Mouse (Mus musculus) hindbrain, embryonic 14.5 days (tissue): ENCODE results near the gene Fam186b. TPM values are rescaled to one million over a fixed set of nuclear protein-coding genes. Genes with fewer than 3 reads are reported as not detected.

Experiments used
- ATAC-seq: fragments of 200-750 bp; cut with Nextera tagmentation; 2 replicates; pipeline ENCODE4 v1.8.0; 2017; ENCODE audit warnings: moderate number of reproducible peaks, mild to moderate bottlenecking, moderate TSS enrichment, moderate library complexity; ENCODE audit not compliant: low FRiP score
- DNase-seq: peaks from one replicate; pipeline ENCODE4 v3.0.0-alpha.2; 2015; ENCODE audit warnings: low spot score
- H3K27ac ChIP-seq: fragments of 300-500 bp; sonication (generic); 2 replicates; pipeline ENCODE4 v1.5.1; 2014; ENCODE audit warnings: mild to moderate bottlenecking, moderate library complexity
- H3K27me3 ChIP-seq: fragments of 300-500 bp; sonication (generic); 2 replicates; pipeline ENCODE4 v1.6.1; 2014; ENCODE audit warnings: mild to moderate bottlenecking, low read length, mixed read lengths; ENCODE audit not compliant: control insufficient read depth, insufficient read depth
- H3K36me3 ChIP-seq: fragments of 300-500 bp; sonication (generic); replicated peaks from 2 replicates; pipeline ENCODE4 v1.6.1; 2014; ENCODE audit not compliant: control insufficient read depth, insufficient read depth
- H3K4me1 ChIP-seq: fragments of 300-500 bp; sonication (generic); replicated peaks from 2 replicates; pipeline ENCODE4 v1.6.1; 2014; ENCODE audit warnings: antibody characterized with exemption, low read length, mixed read lengths; ENCODE audit not compliant: control insufficient read depth, insufficient read depth
- H3K4me2 ChIP-seq: fragments of 300-500 bp; sonication (generic); replicated peaks from 2 replicates; pipeline ENCODE4 v1.6.1; 2014; ENCODE audit warnings: mild to moderate bottlenecking, moderate library complexity
- H3K4me3 ChIP-seq: fragments of 300-500 bp; sonication (generic); replicated peaks from 2 replicates; pipeline ENCODE4 v1.5.1; 2014; ENCODE audit warnings: mild to moderate bottlenecking, low read length
- H3K9ac ChIP-seq: fragments of 300-500 bp; sonication (generic); 2 replicates; pipeline ENCODE4 v1.6.1; 2014
- H3K9me3 ChIP-seq: fragments of 300-500 bp; sonication (generic); 2 replicates; pipeline ENCODE4 v1.6.1; 2016; ENCODE audit warnings: low read length; ENCODE audit not compliant: control insufficient read depth
- WGBS: fragments of 180-500 bp; shearing (Covaris S2); extraction: QIAGEN DNeasy Blood & Tissue Kit; methylation state at CpG from one replicate; pipeline ENCODE4 v1.1.7; 2014; 5-methylcytosine and 5-hydroxymethylcytosine counted together
- polyA plus RNA-seq: library from polyadenylated mRNA; unstranded; fragments of >200 nt; fragmentation: Nextera tagmentation; extraction: Ambion mirVana; gene quantifications from 2 replicates; pipeline ENCODE4 v1.2.1, GENCODE M21; 2014

Gene Fam186b
- polyA plus RNA-seq, 1 experiment from 2014 or later: 0.39 TPM

DNA sequence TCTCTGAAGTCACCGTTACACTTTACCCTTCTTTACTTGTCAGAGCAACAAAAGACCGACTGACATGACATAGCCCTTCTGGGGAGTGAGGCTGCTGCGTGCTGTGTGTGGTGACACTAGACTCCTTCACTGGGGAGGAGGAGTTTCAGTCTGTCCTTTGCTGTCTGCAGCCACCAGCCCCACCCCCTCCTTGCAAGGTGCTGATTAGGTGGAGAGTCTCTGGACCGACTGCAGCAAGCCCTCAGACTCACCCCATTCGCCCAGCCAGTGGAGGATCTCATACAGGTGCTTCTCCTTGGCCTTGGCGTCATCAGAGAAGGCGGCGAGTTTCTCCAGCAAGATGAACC, 10.5 kb downstream of the Fam186b start:
- Histone ChIP-seq H3K9me3 (no peaks in the 10 kb centered on the region), H3K27me3 (no peaks in the 10 kb centered on the region), H3K27ac (no peak overlapping the region), H3K4me2 (no peak overlapping the region), H3K36me3 (no peaks in the 10 kb centered on the region), H3K4me1 (no peaks in the 10 kb centered on the region), H3K4me3 (no peak overlapping the region), H3K9ac (no peak overlapping the region)
- DNase-seq: no peak
- no peak for ATAC-seq
- WGBS: 52% methylated on average over 8 of the region's 8 CpGs

DNA sequence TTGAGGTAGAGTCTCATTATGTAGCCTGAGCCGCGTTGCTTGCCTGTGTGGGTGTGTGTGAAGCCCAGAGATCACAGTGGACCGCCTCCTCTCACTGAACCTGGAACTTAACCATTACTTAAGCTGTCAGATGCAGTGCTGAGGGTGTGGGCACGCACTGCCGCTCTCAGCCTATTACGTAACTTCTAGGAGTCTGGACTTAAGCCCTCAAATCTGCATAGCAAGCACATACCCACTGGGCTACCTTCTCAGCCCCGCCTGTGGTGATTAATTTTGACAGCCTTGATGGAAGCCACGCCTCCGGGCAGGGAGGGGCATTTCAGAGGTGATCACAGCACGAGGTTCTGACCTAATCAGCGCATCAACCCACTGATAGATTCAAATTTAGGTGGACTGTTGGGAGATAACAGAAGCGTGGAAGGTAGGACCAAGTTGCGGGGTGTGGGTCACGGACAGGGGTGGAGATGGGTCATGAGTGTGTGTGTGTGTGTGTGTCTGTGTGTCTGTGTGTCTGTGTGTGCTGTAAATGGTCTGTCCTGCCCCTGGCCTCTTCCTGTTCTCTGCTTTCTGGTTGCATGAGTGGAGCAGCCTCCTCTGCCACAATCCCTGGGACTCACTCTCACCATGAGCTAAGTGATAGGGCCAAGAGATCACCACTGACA, 11.0 kb downstream of the Fam186b start:
- no peaks in the 10 kb centered on the region for H3K36me3 ChIP-seq
- H3K9ac ChIP-seq: no peak overlapping the region
- no peak overlapping the region for H3K4me2 ChIP-seq
- ATAC-seq: no peak
- 55% methylated on average over 14 of the region's 14 CpGs for WGBS
- no peaks in the 10 kb centered on the region for H3K27me3 ChIP-seq
- no peaks in the 10 kb centered on the region for H3K9me3 ChIP-seq
- no peak overlapping the region for H3K27ac ChIP-seq
- H3K4me3 ChIP-seq: no peak overlapping the region
- no peaks in the 10 kb centered on the region for H3K4me1 ChIP-seq
- DNase-seq: no peak

DNA sequence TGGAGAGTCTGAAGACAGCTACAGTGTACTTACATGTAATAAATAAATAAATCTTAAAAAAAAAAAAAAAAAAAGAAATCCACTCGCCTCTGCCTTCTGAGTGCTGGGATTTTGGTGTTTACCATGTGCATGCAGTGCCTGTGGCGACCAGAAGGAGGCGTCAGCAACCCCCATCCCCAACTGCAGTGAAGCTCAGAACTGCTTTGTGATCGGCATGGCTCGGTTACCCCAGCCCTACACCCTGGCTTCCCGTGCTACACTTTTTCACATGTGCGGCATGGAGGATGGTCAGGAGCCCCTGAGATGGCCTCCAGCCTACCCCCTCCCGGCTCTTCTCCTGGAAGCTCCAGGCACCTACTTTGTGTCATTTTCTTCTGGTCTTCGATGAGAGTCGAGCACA, 12.2 kb downstream of the Fam186b start:
- Histone ChIP-seq H3K9ac (no peak overlapping the region), H3K4me1 (no peaks in the 10 kb centered on the region), H3K36me3 (no peaks in the 10 kb centered on the region), H3K9me3 (no peaks in the 10 kb centered on the region), H3K27me3 (no peaks in the 10 kb centered on the region), H3K27ac (no peak overlapping the region), H3K4me2 (no peak overlapping the region), H3K4me3 (no peak overlapping the region)
- ATAC-seq (no peak), DNase-seq (no peak)
- WGBS: 67% methylated on average over 10 of the region's 10 CpGs

DNA sequence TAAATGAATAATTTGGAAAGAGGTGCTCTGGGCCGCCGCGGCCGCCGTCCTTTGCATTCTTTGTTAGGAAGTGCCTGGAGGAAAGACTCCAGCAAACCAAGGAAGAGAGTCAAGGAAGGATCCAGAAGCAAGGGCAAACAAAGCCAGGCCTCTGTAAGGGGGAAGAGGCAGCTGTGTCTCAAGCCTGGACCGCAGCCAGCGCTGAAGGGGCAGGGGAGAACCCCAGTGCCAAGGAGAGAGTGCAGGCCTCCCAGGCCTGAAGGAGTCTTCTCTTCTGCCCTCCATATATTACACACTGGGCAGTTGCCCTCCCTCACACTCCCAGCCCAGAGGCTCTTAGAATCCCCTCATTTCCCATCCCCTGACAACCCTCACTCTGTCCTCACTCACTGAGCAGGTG, 17.4 kb downstream of the Fam186b start:
- ATAC-seq (no peak), DNase-seq (no peak)
- no peaks in the 10 kb centered on the region for H3K27me3 ChIP-seq
- H3K4me2 ChIP-seq: no peak overlapping the region
- no peak overlapping the region for H3K4me3 ChIP-seq
- 0 out of 2 replicates have a peak, but pooled peaks cover 2% of the 10 kb centered on the region for H3K4me1 ChIP-seq
- H3K36me3 ChIP-seq: no peaks in the 10 kb centered on the region
- no peak overlapping the region for H3K27ac ChIP-seq
- no peaks in the 10 kb centered on the region for H3K9me3 ChIP-seq
- 86% methylated on average over 7 of the region's 7 CpGs for WGBS
- H3K9ac ChIP-seq: no peak overlapping the region

DNA sequence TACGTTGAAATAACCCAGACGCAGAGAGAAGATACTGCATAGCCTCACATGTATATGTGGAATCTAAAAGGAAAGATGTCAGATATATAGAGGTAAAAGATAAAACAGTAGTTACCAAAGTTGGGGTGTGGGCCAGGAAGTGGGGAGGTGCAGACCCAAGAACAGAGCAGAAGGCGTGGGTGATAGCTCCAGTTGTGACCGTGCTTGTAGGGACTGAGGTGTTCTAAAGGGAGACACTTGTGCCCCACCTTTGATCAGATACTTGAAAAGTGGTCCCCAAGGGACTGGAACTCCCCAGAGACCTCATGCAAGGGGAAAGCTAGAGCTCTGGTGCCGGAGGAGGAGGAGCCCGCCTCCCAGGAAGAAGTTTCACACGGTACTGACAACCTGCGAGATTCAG, 19.6 kb downstream of the Fam186b start:
- ATAC-seq: no peak
- no peak overlapping the region for H3K4me3 ChIP-seq
- WGBS: 87% methylated on average over 8 of the region's 8 CpGs

DNA sequence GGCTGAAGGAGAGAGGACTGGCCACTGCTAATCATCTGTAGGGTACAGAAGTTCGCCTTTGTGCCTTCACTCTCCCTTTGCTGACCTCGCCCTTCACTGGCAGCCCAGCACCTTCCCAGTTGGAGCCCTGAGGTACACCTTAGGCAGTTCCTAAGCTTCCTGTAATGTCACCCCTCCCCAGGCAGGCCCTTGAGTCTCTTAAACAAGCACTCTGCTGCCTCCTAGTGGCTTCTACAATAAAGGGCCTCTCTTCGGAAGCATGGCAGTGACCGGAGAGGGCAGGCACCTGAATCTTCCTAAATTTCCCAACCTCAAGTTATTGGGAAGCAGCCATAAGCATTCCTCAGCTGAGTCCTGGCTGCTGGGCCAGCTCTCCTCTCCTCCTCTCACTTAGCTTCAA, 30.0 kb downstream of the Fam186b start:
- Histone ChIP-seq H3K4me1 (no peaks in the 10 kb centered on the region), H3K36me3 (no peaks in the 10 kb centered on the region), H3K27ac (no peak overlapping the region), H3K4me2 (no peak overlapping the region), H3K27me3 (no peaks in the 10 kb centered on the region), H3K4me3 (no peak overlapping the region), H3K9ac (no peak overlapping the region), H3K9me3 (no peaks in the 10 kb centered on the region)
- no peak for ATAC-seq
- DNase-seq: peak; percentile 79
- WGBS: 28% methylated on average over 4 of the region's 4 CpGs

More for the DNA sequence above, 19.6 kb downstream of the Fam186b start:
- no peak overlapping the region for H3K27ac ChIP-seq
- H3K27me3 ChIP-seq: no peaks in the 10 kb centered on the region
- H3K4me1 ChIP-seq: 0 out of 2 replicates have a peak, but pooled peaks cover 2% of the 10 kb centered on the region
- H3K9me3 ChIP-seq: no peaks in the 10 kb centered on the region
- no peak for DNase-seq
- H3K36me3 ChIP-seq: no peaks in the 10 kb centered on the region
- no peak overlapping the region for H3K4me2 ChIP-seq
- no peak overlapping the region for H3K9ac ChIP-seq

DNA sequence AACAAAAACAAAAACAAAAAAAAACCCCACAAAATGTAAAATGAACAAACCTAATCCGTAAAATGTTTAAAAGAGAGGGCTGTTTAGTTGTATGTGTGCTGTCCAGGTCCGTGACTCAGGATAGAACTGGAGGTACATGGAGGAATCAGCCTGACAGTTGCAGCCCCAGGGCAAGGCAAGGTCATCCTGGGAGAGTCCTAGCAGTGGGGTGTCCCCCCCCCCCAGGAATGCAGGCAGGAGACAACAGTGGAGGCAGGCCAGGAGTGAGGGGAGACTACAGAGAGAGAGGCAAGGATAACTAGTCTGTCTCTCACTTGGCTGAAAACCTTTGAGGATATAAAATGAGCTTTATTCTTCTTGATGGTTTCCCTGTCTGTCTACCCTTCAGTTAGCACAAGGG, 31.3 kb downstream of the Fam186b start:
- Histone ChIP-seq H3K4me2 (no peak overlapping the region), H3K4me1 (0 out of 2 replicates have a peak, but pooled peaks cover 2% of the 10 kb centered on the region), H3K27ac (no peak overlapping the region), H3K4me3 (no peak overlapping the region), H3K27me3 (no peaks in the 10 kb centered on the region), H3K36me3 (no peaks in the 10 kb centered on the region), H3K9ac (no peak overlapping the region), H3K9me3 (no peaks in the 10 kb centered on the region)
- 70% methylated on average over 2 of the region's 2 CpGs for WGBS
- ATAC-seq (no peak), DNase-seq (no peak)

DNA sequence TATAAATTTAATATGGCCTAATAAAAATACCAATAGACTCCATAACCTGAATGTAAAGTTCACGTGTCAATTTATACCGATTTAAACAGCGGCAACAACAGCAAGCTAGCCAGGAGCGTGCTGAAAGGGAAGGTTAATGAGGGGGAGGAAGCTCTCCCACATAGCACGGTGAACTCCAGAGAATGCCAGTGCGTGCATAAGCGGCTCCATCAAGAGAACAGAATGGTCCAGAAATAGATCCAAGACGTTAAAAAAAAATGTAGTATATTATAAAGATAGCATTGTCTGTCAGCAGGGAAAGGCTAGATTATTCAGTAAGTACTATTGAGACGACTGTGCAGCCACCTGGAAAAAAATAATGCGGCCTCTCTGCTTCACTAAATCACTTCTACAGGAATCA, 33.0 kb downstream of the Fam186b start:
- WGBS: 47% methylated on average over 10 of the region's 10 CpGs
- ATAC-seq (no peak), DNase-seq (no peak)
- H3K9ac ChIP-seq: no peak overlapping the region
- H3K4me3 ChIP-seq: no peak overlapping the region
- H3K36me3 ChIP-seq: no peaks in the 10 kb centered on the region
- H3K27me3 ChIP-seq: no peaks in the 10 kb centered on the region
- 0 out of 2 replicates have a peak, but pooled peaks cover 3% of the 10 kb centered on the region for H3K4me1 ChIP-seq
- H3K9me3 ChIP-seq: no peaks in the 10 kb centered on the region
- no peak overlapping the region for H3K4me2 ChIP-seq
- no peak overlapping the region for H3K27ac ChIP-seq

DNA sequence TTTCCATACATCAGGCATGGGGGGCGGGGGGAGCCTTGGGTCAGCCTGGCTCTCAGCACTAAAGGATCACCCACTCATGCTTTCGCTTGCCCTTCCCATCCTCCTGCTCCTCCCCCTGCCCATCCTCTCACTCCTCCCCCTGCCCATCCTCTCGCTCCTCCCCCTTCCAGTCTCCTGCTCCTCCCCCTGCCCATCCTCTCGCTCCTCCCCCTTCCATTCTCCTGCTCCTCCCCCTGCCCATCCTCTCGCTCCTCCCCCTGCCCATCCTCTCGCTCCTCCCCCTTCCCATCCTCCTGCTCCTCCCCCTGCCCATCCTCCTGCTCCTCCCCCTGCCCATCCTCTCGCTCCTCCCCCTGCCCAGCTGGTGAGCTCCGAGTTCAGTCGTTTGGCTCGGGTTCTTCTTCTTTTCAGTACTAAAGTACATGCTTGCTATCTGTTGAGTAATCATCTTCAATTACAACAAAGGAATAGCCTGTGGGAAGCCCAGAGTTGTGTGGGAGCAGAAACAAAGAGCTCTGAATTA, 35.9 kb downstream of the Fam186b start:
- 3% methylated on average over 10 of the region's 10 CpGs for WGBS
- H3K4me2 ChIP-seq: peak overlapping the region; percentile 36

More for the DNA sequence above, 35.9 kb downstream of the Fam186b start:
- no peak for ATAC-seq
- no peaks in the 10 kb centered on the region for H3K36me3 ChIP-seq
- DNase-seq: peak; percentile 37
- no peaks in the 10 kb centered on the region for H3K27me3 ChIP-seq
- H3K4me3 ChIP-seq: no peak overlapping the region
- no peak overlapping the region for H3K27ac ChIP-seq
- H3K9me3 ChIP-seq: no peaks in the 10 kb centered on the region
- 0 out of 2 replicates have a peak, but pooled peaks cover 3% of the 10 kb centered on the region for H3K4me1 ChIP-seq
- H3K9ac ChIP-seq: no peak overlapping the region
